Mouse (Mus musculus): Measurements from ENCODE around the gene Lrrc25. TPM values are rescaled to one million over a fixed set of nuclear protein-coding genes. Genes with fewer than 3 reads are reported as not detected.
A peak's percentile ranks its signal among the peaks of the same experiment; 100 is the strongest.

Gene Lrrc25
- polyA plus RNA-seq, 1 experiment from 2014 or later, result 2.5 TPM

- ATAC-seq, result peak; percentile 48
- peaks cover 50% of the 10 kb centered on the region for H3K4me1 ChIP-seq (replicated peaks)
- H3K9ac ChIP-seq, result peak overlapping the region; percentile 5; the same call in 1 of the 2 replicates
- 1% methylated on average over 26 of the region's 26 CpGs for WGBS
- H3K27ac ChIP-seq, result peak overlapping the region; percentile 24; the same call in 1 of the 2 replicates
- peaks cover 14% of the 10 kb centered on the region for H3K36me3 ChIP-seq
- H3K4me2 ChIP-seq (replicated peaks), result peak overlapping the region; percentile 50
- no peaks in the 10 kb centered on the region for H3K9me3 ChIP-seq
- H3K4me3 ChIP-seq (replicated peaks), result peak overlapping the region; percentile 4; the same call in 1 of the 2 replicates
- no peaks in the 10 kb centered on the region for H3K27me3 ChIP-seq (replicated peaks)
Observed at GRCm38 (mm10) chr8:70601271-70601649, 14.7 kb upstream of the Lrrc25 start.

DNA sequence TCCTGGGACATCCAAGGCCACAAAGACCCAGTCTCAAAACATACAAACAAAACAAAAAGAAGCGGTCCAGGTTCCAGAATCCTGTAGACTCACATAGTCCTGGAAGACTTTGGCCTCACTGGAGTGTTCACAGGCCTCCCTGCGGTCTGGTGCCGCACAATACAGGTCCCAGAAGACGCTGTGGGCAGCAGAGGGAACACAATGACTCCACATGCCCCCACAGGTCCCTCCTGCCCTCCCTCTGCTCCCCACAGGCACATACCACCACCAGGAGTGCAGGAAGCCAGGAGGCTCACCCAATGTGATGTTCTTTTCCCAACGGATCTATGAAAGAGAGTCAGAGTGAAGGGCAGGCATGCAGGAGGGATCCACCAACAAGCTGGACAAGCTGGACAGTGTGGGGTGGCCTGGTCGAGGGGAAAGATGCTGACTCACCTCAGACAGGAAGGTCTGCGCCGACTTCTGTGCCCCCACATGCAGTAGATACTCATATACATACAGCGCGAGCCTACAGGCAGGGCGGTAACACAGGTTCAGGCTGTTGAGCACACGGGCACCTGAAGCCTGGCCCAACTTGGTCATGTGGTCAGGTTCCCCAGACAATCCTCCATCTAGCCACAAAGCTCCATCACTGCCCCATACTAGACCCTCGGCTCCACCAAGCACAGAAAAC is 13.7 kb upstream of the Lrrc25 start:
- Histone ChIP-seq H3K27me3 (replicated peaks) (no peaks in the 10 kb centered on the region), H3K4me1 (replicated peaks) (peaks cover 49% of the 10 kb centered on the region), H3K9ac (no peak overlapping the region), H3K4me2 (replicated peaks) (no peak overlapping the region), H3K9me3 (no peaks in the 10 kb centered on the region), H3K4me3 (replicated peaks) (no peak overlapping the region), H3K27ac (no peak overlapping the region), H3K36me3 (peaks cover 5% of the 10 kb centered on the region; the same call in 1 of the 2 replicates)
- ATAC-seq, result no peak
- WGBS, result 93% methylated on average over 13 of the region's 13 CpGs

- peaks cover 5% of the 10 kb centered on the region; the same call in 1 of the 2 replicates for H3K36me3 ChIP-seq
- WGBS, result 87% methylated on average over 7 of the region's 7 CpGs
- H3K4me2 ChIP-seq (replicated peaks), result no peak overlapping the region
- no peaks in the 10 kb centered on the region for H3K27me3 ChIP-seq (replicated peaks)
- peaks cover 43% of the 10 kb centered on the region for H3K4me1 ChIP-seq (replicated peaks)
- H3K9me3 ChIP-seq, result no peaks in the 10 kb centered on the region
- no peak overlapping the region for H3K9ac ChIP-seq
- ATAC-seq, result no peak
- H3K4me3 ChIP-seq (replicated peaks), result no peak overlapping the region
- no peak overlapping the region for H3K27ac ChIP-seq
Observed at GRCm38 (mm10) chr8:70604558-70604957, 11.4 kb upstream of the Lrrc25 start.

DNA sequence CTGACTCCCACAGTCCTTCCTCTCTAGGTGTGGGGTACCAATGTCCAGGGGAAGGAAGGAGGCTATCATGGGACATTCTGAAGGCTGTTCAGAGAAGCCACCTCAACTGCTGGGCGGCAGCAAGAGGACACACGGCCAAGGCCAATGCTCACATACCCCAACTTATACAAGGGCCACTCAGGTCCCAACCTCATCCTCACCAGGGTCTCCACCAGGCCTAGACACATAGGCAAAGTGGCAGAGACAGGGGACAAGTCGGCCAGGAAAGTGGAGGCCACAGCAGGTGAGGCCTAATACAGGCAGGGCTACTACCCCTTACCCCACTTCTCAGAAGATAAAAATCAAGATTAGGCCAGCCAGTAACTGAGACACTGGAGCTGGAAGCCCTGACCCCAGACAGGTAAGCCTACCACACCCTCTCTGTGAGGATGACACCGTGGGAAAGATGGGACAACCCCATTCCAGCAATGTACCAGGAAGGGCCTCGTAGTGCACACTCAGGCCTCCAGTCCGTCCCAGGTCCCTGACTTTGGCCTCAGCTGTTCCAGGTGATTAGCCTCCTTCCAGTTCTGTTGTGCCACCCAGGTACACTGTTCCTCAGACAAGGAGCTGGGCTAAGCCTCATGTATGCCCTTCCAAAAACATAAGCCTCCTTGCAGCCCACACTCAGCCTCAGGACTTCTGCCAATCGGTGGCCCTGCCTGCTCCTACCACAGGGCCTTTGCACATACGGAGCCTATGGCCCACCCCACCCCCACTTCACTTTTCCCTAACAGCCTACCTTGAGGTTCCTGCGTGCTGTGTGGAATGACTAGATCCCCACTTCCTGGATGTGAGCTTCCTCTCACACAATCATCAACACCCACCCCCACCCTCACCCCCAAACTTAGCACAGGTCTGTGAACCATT is 9.8 kb upstream of the Lrrc25 start:
- H3K4me2 ChIP-seq (replicated peaks), result no peak overlapping the region
- H3K36me3 ChIP-seq, result peaks cover 5% of the 10 kb centered on the region; the same call in 1 of the 2 replicates
- H3K9me3 ChIP-seq, result no peaks in the 10 kb centered on the region
- no peaks in the 10 kb centered on the region for H3K27me3 ChIP-seq (replicated peaks)
- H3K27ac ChIP-seq, result no peak overlapping the region
- 84% methylated on average over 9 of the region's 9 CpGs for WGBS
- H3K9ac ChIP-seq, result no peak overlapping the region; the same call in 1 of the 2 replicates
- H3K4me3 ChIP-seq (replicated peaks), result no peak overlapping the region; the same call in 1 of the 2 replicates
- ATAC-seq, result no peak
- peaks cover 35% of the 10 kb centered on the region for H3K4me1 ChIP-seq (replicated peaks)

GRCm38 (mm10) chr8:70606780-70607602 is 9.0 kb upstream of the Lrrc25 start:
- peaks cover 31% of the 10 kb centered on the region for H3K4me1 ChIP-seq (replicated peaks)
- H3K4me3 ChIP-seq (replicated peaks), result peak overlapping the region; percentile 79
- H3K36me3 ChIP-seq, result peaks cover 5% of the 10 kb centered on the region; the same call in 1 of the 2 replicates
- no peaks in the 10 kb centered on the region for H3K9me3 ChIP-seq
- peak overlapping the region; percentile 89 for H3K9ac ChIP-seq
- peak overlapping the region; percentile 98 for H3K4me2 ChIP-seq (replicated peaks)
- no peak overlapping the region for H3K27ac ChIP-seq
- WGBS, result 64% methylated on average over 18 of the region's 18 CpGs
- ATAC-seq, result no peak
- no peaks in the 10 kb centered on the region for H3K27me3 ChIP-seq (replicated peaks)

GRCm38 (mm10) chr8:70607603-70607897 is 8.4 kb upstream of the Lrrc25 start:
- H3K9ac ChIP-seq, result peak overlapping the region; percentile 89
- H3K27ac ChIP-seq, result peak overlapping the region; percentile 96
- H3K4me1 ChIP-seq (replicated peaks), result peaks cover 31% of the 10 kb centered on the region
- 21% methylated on average over 6 of the region's 6 CpGs for whole genome bisulfite sequencing
- peak overlapping the region; percentile 98 for H3K4me2 ChIP-seq (replicated peaks)
- no peak for ATAC-seq
- H3K27me3 ChIP-seq (replicated peaks), result no peaks in the 10 kb centered on the region
- peak overlapping the region; percentile 79 for H3K4me3 ChIP-seq (replicated peaks)
- H3K36me3 ChIP-seq, result no peaks in the 10 kb centered on the region
- no peaks in the 10 kb centered on the region for H3K9me3 ChIP-seq

DNA sequence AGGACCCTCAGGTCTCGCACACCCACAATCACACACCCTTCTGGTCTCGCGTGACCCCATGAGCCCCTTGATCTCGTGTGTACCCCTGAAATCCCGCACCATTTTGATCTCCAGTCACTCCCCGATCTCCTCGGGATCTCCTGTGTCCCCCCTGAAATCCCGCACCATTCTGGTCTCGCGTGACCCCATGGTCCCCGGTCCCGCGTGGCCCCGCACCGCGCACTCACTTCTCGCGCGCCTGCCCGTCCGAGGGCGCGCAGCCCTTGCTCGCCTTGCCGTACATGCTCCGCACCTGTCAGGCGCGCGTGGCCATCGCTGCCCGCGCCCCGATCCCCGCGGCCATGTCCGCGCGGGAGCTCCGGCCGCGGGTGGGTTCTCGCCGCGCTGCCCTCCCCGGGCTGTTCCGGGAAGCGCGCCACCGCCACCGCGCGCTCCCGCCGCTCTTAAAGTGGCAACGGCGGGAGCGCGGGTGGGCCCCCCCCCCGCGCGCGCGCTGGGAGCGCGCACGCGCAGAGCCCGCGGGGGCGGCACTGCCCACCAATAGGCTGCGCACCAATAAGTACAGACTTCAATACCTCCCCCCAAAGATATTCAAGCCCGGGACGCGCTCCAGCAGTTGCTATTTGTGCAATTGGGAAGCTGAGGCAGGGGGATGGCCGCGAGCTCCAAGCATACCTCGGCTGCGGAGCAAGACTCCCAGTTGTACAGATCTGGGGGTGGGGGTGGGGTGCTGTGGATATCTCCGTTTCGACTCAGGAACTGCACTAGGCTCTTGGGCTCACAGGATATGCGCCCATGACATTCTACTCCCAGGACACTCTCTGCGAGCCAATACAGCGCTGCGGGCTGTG is 7.8 kb upstream of the Lrrc25 start:
- peak overlapping the region; percentile 89 for H3K9ac ChIP-seq
- 1% methylated on average over 83 of the region's 84 CpGs for WGBS
- ATAC-seq, result peak; percentile 2; the same call in 1 of the 2 replicates

GRCm38 (mm10) chr8:70608749-70609367 is 7.1 kb upstream of the Lrrc25 start, which contains the start of gene Ssbp4:
Gene Ssbp4, minus strand, starts transcription at chr8:70608872.
- Histone ChIP-seq H3K4me1 (replicated peaks) (peaks cover 31% of the 10 kb centered on the region), H3K9me3 (no peaks in the 10 kb centered on the region), H3K27ac (peak within 1 kb of the TSS; percentile 96), H3K9ac (peak within 1 kb of the TSS; percentile 89), H3K4me3 (replicated peaks) (peak within 1 kb of the TSS; percentile 79), H3K27me3 (replicated peaks) (no peaks in the 10 kb centered on the region), H3K4me2 (replicated peaks) (peak within 1 kb of the TSS; percentile 98), H3K36me3 (no peaks in the 10 kb centered on the region)
- 5% methylated on average over 26 of the region's 26 CpGs for WGBS
- ATAC-seq, result peak; percentile 2

More for the DNA sequence above, 7.8 kb upstream of the Lrrc25 start:
- peak overlapping the region; percentile 98 for H3K4me2 ChIP-seq (replicated peaks)
- H3K4me3 ChIP-seq (replicated peaks), result peak overlapping the region; percentile 79
- H3K4me1 ChIP-seq (replicated peaks), result peaks cover 31% of the 10 kb centered on the region
- H3K36me3 ChIP-seq, result no peaks in the 10 kb centered on the region
- peak overlapping the region; percentile 96 for H3K27ac ChIP-seq
- no peaks in the 10 kb centered on the region for H3K9me3 ChIP-seq
- no peaks in the 10 kb centered on the region for H3K27me3 ChIP-seq (replicated peaks)

DNA sequence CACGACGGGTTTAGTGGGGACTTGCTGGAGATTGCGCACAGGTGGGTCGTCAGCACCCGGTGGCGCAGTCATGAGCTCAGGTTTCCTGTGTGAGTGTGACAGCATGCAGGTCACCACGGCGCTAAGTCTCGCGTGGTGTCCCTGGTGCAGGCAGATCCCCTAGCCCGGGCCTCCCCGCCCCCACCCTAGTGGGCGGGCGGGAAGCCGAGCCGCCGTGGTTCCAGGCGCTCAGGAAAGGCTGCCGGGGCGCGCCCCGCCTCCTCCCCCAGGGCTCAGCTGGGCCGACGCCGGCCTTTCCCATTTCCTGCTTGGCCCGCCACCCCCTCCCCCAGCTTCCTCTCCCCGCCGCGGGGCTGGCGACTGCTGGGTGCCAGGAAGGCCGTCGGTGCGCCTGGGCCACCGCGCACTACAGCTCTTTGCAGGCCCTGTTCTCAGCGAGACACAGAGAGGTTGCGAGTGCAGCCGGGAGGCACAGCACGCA is 6.5 kb upstream of the Lrrc25 start:
- H3K4me1 ChIP-seq (replicated peaks), result peaks cover 31% of the 10 kb centered on the region
- ATAC-seq, result peak; percentile 68
- H3K9me3 ChIP-seq, result no peaks in the 10 kb centered on the region
- H3K9ac ChIP-seq, result peak overlapping the region; percentile 64
- peak overlapping the region; percentile 79 for H3K4me3 ChIP-seq (replicated peaks)
- H3K4me2 ChIP-seq (replicated peaks), result peak overlapping the region; percentile 98
- no peaks in the 10 kb centered on the region for H3K27me3 ChIP-seq (replicated peaks)
- H3K36me3 ChIP-seq, result no peaks in the 10 kb centered on the region
- peak overlapping the region; percentile 96 for H3K27ac ChIP-seq
- 0% methylated on average over 37 of the region's 39 CpGs for WGBS

DNA sequence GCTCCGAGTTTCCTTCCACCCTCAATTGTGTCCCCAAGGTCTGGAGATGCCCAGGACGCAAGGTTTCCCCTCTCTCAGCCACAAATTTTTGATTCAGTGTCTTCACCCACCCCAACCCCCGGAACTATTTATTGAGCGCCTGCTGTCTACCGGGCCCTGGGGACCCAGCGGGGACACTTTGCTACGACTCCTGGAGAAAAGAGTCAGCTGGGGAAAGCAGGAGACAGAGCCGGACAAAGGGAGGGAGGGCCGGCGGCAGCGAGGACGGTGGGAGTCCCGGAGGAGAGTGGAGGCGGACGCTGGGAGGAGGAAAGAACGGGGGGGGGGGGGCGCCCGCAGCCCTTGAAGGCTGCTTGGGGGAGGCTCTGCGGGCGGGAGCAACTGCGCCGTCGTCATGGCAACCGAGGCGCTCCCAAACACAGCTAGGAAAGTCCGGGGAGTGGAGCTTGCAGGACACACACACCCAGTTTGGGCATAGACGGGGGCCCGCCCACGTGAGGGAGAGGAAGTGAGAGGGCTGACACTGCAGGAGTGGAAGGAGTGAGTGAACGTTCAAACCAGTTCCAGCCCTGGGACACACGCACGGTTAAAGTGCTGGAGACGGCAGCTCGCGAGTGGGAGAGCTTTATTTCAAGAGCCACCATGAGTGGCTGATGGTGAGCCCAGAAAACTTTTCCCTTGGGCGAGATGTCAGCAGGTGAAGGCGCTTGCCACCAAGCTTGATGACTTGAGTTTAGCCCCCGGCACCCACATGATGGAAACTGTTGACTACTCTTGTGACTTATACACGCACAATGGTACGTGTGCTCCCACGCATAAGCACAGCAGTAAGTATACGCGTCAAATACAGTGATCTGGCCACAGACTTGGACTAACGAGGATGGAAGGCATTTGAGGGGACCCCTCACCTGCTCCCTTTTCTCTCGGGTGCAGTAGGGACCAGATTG is 5.8 kb upstream of the Lrrc25 start:
- no peaks in the 10 kb centered on the region for H3K27me3 ChIP-seq (replicated peaks)
- peak overlapping the region; percentile 64 for H3K9ac ChIP-seq
- H3K4me3 ChIP-seq (replicated peaks), result peak overlapping the region; percentile 79
- H3K4me1 ChIP-seq (replicated peaks), result peaks cover 31% of the 10 kb centered on the region
- peak overlapping the region; percentile 98 for H3K4me2 ChIP-seq (replicated peaks)
- peak overlapping the region; percentile 96 for H3K27ac ChIP-seq
- no peaks in the 10 kb centered on the region for H3K9me3 ChIP-seq
- peak; percentile 63 for ATAC-seq
- H3K36me3 ChIP-seq, result no peaks in the 10 kb centered on the region
- under 1% methylated on average over 44 of the region's 45 CpGs for WGBS

Measured in intestine, embryonic 15.5 days (tissue).